Comparison of ENCODE assay signal across 9 mouse cellular contexts in the genomic region with DNA sequence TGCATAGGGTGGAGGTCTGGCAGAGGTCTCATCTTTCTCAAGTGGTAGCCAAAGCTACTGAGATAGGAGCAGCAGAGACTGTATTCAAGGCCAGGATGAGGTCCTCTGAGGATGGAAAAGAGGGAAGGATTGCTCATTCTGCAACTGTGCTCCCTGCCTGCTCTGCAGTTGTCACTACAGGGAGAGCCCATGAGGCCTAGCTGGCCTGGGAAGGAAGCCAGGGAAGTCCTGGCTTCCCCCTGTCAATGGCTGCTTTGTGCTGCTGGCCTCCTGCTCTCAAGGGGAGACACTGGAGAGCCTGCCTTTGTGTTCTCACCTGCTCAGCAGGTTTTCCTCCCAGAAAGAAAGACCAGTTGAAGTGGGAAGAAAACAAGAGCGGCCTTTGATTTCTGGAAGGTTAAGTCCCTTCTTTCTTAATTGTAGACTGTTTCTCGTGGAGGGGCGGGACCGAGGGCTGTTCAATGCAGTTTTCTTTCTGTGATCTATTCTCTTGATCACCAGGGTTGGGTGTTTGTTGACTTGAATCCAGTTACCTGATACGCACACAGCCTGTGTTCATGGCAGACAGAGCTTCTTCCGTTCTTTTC.
DNase-seq lines count a peak whose midpoint lies in the region; ATAC-seq and TF ChIP-seq lines count a peak whose summit lies in the region.
"Had no signal": no experiment of that assay in that cellular context is flagged by ENCODE, and none has a peak within 500 bp of the region (broad histone marks: within the 10 kb centered on the region; RNA-seq: fewer than 3 reads in every experiment).

No protein-coding gene starts in this region.

- H3K4me3 ChIP-seq in heart, embryonic 12.5 days = no peak overlapping the region
- no peak overlapping the region for H3K4me3 ChIP-seq in bone marrow macrophage, adult 2 months (ENCODE audit: insufficient read depth, low read length)
- no peak overlapping the region for H3K4me3 ChIP-seq in forebrain, postnatal 0 days (ENCODE audit: low read depth, low read length)
- H3K4me3 ChIP-seq in kidney, postnatal 0 days (replicated peaks; ENCODE audit: low read depth, low read length) = no peak overlapping the region
- H3K4me3 ChIP-seq: myocyte had no signal

- WGBS in heart, embryonic 12.5 days = 84% methylated on average over 6 of the region's 6 CpGs
- 35% methylated on average over 6 of the region's 6 CpGs for WGBS in forebrain, postnatal 0 days
- 69% methylated on average over 6 of the region's 6 CpGs for WGBS in kidney, postnatal 0 days

- TF ChIP-seq CTCF in bone marrow macrophage, adult 2 months (IDR thresholded peaks at IDR 0.05; ENCODE audit: low read depth, low read length) = no peak
- TF ChIP-seq CTCF in forebrain, postnatal 0 days (IDR thresholded peaks at IDR 0.05; ENCODE audit: low read depth) = no peak
- TF ChIP-seq CTCF in kidney, postnatal 0 days (IDR thresholded peaks at IDR 0.05; ENCODE audit: low read depth) = no peak

- no peak for ATAC-seq in heart, embryonic 12.5 days (ENCODE audit: insufficient number of reproducible peaks, low FRiP score)
- peak; percentile 54 for ATAC-seq in forebrain, postnatal 0 days
- no peak for ATAC-seq in kidney, postnatal 0 days (replicated peaks; ENCODE audit: low FRiP score, low read depth)
- no peak for ATAC-seq in erythroid progenitor cell, adult 5-6 weeks (replicated peaks; ENCODE audit: low FRiP score, poor library complexity, severe bottlenecking)

- H3K9ac ChIP-seq in heart, embryonic 12.5 days = no peak overlapping the region
- no peak overlapping the region for H3K9ac ChIP-seq in forebrain, postnatal 0 days
- H3K9ac ChIP-seq in kidney, postnatal 0 days (ENCODE audit: low read depth, low read length) = no peak overlapping the region

- H3K36me3 ChIP-seq in heart, embryonic 12.5 days = no peaks in the 10 kb centered on the region
- H3K36me3 ChIP-seq in forebrain, postnatal 0 days (ENCODE audit: insufficient read depth) = no peaks in the 10 kb centered on the region
- H3K36me3 ChIP-seq in kidney, postnatal 0 days (ENCODE audit: insufficient read depth, low read length) = no peaks in the 10 kb centered on the region

- peaks cover 28% of the 10 kb centered on the region for H3K4me1 ChIP-seq in heart, embryonic 12.5 days (replicated peaks)
- peaks cover 48% of the 10 kb centered on the region for H3K4me1 ChIP-seq in bone marrow macrophage, adult 2 months (ENCODE audit: control insufficient read depth, insufficient read depth, low read length)
- peaks cover 10% of the 10 kb centered on the region; the same call in 1 of the 2 replicates for H3K4me1 ChIP-seq in forebrain, postnatal 0 days (ENCODE audit: insufficient read depth)
- 0 out of 2 replicates have a peak, but pooled peaks cover 8% of the 10 kb centered on the region for H3K4me1 ChIP-seq in kidney, postnatal 0 days (replicated peaks; ENCODE audit: insufficient read depth, low read length)

- H3K4me2 ChIP-seq in heart, embryonic 12.5 days = no peak overlapping the region
- H3K4me2 ChIP-seq in forebrain, postnatal 0 days (ENCODE audit: low read depth) = no peak overlapping the region
- no peak overlapping the region for H3K4me2 ChIP-seq in kidney, postnatal 0 days (ENCODE audit: low read length)

- H3K9me3 ChIP-seq in heart, embryonic 12.5 days (replicated peaks) = no peaks in the 10 kb centered on the region
- H3K9me3 ChIP-seq in forebrain, postnatal 0 days (ENCODE audit: low read length) = no peaks in the 10 kb centered on the region
- H3K9me3 ChIP-seq in kidney, postnatal 0 days (replicated peaks; ENCODE audit: low read length) = no peaks in the 10 kb centered on the region

- peak; percentile 53 to 75 for DNase-seq in heart, adult 18-20 months
- peak; percentile 47 for DNase-seq in forebrain, postnatal 0 days
- DNase-seq in kidney, postnatal 0 days (ENCODE audit: low spot score) = peak; percentile 20
- peak; percentile 39 for DNase-seq in skeletal muscle tissue, adult 2 months (ENCODE audit: low read depth, low spot score)
- no peak for DNase-seq in c-Kit-positive CD71-positive TER-119-positive erythroid progenitor cells, embryonic 14.5 days (ENCODE audit: low spot score)

- no peak overlapping the region for H3K27ac ChIP-seq in heart, embryonic 12.5 days (ENCODE audit: poor library complexity, severe bottlenecking)
- H3K27ac ChIP-seq in bone marrow macrophage, adult 2 months (ENCODE audit: insufficient read depth, low read depth, low read length) = peak overlapping the region; percentile 94
- H3K27ac ChIP-seq in forebrain, postnatal 0 days (ENCODE audit: low read depth, low read length) = no peak overlapping the region
- peak overlapping the region; percentile 47; the same call in 1 of the 2 replicates for H3K27ac ChIP-seq in kidney, postnatal 0 days

- no peak for TF ChIP-seq POLR2A in bone marrow macrophage, adult 2 months (IDR thresholded peaks at IDR 0.05; ENCODE audit: borderline replicate concordance, low read depth, low read length)

- H3K27me3 ChIP-seq in heart, embryonic 12.5 days (replicated peaks) = no peaks in the 10 kb centered on the region
- H3K27me3 ChIP-seq in forebrain, postnatal 0 days (ENCODE audit: insufficient read depth, low read length) = no peaks in the 10 kb centered on the region
- H3K27me3 ChIP-seq in kidney, postnatal 0 days (ENCODE audit: insufficient read depth, low read length) = no peaks in the 10 kb centered on the region

Comparison
In these comparisons a context has a peak if more than half of its experiments do, and no peak if none do; other contexts are left out.
1. H3K27ac ChIP-seq: peak in bone marrow macrophage, adult 2 months (single experiment) and kidney, postnatal 0 days (single experiment); none in heart, embryonic 12.5 days (single experiment) and forebrain, postnatal 0 days (single experiment).